Mouse (Mus musculus) spleen, postnatal 14 days (tissue): ENCODE measurements at regions not wholly inside any gene's neighbourhood (a gene's known extent, or its start where the extent isn't known, plus 50 kb on each side); places are given as distances from the start of the nearest gene placed in this dataset.

Source experiments
- DNase-seq, 2 experiments: peaks; one replicate each; pipeline ENCODE4 v3.0.0; 2021 to 2022; ENCODE audit warnings: low spot score in 2 of 2

DNA sequence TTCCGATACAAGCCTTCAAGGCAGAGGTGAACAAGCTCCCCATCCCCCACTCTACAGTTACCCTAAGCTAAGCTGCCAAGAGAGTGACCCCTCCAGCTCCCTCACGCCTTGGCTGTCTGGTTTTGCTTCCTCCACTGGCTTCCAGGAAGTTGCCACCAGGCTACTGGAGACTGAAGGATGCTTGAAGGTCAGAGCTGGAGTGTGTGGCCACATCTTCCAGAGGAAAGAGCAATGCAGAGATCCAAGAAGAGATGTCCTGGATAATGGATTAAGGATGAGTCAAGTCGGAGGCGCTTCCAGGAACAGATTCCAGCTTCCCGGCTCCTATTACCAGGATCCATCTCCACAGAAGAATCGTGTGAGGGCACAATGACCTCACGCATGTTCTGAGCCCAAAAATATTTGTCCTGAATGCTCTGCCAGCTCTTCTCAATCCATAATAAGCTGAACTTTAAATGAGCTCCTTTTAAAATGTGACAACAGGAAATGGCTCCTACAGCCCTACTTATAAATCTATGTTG is 318.5 kb downstream of the Qk start:
- DNase-seq: no peak

DNA sequence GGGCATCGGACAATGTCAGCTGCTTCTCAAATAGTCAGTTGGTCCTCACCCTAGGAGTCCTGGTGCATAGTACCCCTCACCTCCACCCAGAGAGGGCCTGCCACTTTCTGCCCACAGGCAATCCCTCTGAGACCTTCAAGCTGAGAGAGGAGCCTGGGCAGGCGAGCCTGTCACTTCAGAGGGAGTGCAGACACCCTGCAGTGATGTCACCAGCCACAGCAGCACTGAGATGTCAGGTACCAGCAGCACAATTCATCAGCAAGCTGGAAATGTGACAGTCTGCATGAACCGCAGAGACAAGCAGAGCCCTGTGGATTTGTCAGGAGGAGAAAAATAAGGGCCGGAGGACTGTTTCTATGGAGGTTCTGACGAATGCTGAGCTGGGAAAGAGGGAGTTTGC is 324.3 kb downstream of the Qk start:
- DNase-seq: no peak

DNA sequence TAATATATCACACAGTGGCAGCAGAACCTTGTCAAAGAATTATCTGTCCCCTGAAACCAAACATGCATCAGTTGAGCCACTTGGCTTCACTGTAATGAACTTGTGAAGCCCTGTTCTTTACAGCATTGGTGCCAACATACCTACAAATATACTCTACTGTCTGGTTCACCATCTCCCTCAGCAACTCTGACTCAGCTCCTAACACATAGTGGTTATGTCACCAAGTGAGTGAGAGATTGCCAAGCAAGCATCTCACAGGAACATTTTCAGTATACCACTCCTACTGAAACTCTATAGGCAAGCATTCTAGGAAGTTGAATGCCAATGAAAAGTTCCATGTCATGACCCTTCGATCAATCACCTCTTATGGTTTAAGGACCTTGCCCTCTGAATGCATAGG is 321.2 kb upstream of the Pabpc6 start:
- DNase-seq: no peak

DNA sequence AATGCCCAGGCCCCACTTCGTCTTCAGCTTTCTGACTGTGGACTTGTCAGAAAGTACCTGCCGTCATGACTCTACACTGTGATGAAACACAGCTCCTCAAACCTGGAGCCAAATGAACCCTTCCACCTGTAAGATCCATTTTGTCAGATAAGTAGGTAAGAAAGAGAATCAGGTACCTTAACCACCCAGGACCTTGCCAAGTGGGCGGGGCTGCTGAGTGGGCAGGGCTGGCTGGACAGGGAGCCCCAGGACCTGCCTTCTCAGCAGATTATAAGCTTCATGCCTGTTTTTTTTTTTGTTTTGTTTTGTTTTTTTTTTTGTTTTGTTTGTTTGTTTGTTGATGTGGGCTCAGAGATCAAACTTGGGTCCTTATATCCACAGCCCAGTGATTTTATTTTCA is 311.8 kb upstream of the Pabpc6 start:
- DNase-seq: no peak

DNA sequence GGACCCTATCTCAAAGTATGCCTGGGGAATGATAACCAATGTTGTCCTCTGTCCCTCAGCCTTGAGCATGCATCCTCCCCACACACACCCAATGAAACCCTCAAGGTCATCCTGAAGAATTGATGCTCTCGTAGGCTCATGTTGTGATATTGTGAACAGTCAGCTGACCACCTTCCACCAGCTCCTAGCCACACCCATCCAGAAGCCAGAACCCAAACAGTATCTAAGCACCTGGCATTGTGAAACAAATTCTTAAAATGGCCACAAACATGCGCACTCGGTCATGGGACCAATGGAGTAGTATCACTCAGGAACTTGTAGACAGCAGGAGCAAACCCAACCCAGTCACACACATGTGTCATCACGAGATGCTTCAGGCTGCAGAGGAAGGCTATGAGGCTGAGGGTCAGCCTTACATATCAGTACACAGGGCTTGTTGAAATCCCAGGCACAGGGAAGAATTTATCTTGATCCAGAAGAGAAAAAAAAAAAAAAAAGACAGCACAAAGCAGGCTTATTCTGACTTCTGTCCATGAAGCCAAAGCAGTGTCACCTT is 307.4 kb upstream of the Pabpc6 start:
- DNase-seq: no peak

DNA sequence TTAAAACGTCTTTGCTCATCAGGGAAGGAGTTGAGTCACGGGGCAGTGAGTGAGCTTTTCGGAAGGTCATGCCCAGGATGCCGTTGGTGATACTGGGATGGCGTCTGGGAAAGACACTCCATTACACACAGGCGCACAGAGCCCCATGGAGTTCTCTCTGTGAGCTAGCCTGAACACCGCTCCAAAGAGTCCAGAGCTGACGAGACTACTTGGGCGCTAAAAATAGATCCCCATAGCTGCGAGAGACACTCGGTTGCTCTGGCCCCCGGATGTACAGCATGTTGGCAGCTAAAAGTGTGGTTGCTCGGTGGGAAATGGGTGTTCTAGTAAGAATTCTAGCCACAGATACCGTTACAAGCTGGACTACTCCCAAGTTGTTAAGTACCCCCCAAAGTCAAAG is 306.5 kb upstream of the Pabpc6 start:
- DNase-seq: no peak

DNA sequence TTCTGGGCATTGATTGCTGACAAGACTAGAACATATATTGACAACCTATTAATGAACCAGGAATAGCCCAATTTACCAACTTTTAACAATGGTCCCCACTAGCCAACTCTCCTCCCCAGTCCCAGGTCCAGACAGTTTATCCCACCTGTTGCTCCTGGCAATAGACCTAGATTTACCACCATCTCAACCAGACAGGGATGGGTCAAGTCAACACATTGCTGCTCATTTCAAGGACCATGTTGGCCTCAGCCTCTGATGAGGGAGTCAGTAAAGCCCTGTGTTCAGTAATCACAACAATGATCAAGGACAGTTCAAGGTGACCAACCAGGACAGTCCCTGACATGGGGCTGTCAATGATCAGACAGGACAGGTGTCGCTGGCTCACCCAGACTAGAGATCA is 305.6 kb upstream of the Pabpc6 start:
- DNase-seq: no peak

DNA sequence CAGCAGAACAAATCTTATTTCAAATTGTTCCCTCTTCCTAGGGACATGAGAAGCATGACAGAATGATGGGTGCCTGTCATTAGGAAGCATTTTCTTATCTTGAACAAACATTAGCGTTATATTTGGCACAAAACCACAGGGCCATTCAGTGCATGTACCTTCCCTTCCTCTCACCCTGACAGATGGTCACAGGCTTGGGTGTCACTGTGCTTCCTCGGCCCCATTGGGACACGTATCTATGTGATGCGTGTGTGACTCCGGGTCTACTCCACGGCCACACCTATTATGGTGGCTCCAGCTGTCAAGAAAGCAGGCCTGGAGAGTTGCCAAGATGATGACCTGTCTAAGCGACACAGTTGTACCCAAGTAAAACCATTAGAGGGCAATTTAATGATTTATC is 298.5 kb upstream of the Pabpc6 start:
- DNase-seq: no peak

DNA sequence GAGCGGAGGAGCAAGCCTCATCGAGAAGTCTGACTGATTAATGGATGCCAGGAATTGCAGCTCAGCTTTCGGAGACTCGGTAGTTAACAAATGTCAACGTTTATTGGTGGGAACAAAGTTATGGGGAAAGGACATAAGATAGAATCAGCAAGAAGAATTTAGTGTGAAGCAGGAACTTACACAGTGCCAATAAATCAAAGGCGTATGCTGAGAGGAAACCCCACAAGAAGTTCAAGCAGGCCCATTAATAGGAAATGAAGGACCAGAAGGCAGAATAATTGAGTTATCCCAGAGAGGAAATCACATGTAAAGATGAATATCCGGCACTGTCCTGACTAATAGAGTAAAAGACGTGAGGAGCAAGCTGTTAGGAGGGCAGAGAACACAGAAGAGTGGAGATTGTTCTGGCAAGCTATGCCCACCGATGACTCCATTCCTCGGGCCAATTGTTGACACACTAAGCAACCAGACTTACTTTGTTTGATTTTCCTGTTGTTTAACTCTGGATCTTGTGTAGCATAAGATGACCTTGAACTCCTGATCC is 293.4 kb upstream of the Pabpc6 start:
- no peak for DNase-seq

DNA sequence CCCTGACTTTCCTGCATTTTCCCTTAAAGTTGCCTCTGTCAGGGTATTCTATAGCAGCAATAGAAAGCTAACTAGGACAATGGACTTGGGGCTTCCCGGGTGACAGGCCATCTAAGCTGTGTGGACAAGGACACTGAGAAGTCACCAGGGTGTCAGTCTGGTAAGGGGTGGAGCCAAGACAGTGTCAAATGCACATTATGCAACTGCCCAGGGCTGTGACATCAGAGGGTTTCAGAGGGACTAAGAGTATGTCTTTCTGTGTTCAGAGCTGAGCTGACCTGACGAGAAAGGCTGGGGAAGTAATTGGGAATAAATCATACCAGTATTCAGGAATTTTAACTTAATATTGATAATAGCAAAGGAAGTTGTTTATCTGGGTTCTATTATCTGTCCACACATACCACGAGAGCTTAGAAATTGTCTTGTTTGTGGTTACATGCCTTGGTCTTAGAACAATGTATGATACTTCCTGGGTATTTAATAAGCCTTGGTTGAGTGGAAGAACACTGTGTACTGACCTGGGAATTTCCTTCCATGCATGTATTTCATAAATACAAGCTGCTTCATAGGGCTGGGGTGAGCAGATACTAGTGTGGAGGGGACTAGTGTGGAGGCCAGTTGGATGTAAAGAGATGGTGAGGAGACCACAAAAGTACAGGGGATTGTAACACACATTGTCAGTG is 279.6 kb upstream of the Pabpc6 start:
- DNase-seq: no peak

DNA sequence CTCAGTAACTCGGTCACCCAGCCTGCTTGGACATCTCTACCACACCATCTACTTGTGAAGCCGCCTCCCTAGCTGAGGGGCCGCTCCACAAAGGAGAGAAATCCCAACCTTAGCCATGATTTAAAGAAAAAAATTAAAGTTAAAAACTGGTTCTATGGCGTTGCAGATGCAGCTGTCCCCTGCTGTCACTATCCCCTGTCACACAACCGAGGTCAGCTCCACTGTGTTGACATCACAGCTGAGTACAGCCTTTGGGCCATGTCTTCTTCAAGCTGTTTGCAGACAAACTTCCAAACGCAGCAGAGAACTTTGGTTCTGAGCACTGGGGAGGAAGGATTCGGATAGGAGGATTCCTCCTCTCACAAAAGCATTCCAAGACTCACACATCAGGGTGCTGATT is 278.1 kb upstream of the Pabpc6 start:
- no peak for DNase-seq

DNA sequence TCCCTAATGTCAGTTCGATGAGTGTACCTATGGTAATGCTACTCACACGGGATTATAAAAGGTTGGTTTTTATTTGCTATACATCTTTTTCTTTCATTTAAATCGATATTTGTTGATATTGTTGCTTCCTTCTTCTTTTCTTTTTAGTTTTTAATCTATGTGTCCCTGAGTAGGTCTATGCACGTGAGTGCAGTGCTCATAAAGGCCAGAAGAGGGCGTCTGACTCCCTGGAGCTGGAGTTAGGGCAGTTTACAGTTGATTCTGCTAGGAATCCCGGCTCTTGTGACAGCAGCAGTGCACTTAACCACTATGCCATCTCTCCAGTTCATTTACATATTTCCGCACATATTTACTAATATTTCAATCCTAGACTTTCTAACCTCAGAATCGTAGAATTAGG is 275.0 kb upstream of the Pabpc6 start:
- DNase-seq: no peak

DNA sequence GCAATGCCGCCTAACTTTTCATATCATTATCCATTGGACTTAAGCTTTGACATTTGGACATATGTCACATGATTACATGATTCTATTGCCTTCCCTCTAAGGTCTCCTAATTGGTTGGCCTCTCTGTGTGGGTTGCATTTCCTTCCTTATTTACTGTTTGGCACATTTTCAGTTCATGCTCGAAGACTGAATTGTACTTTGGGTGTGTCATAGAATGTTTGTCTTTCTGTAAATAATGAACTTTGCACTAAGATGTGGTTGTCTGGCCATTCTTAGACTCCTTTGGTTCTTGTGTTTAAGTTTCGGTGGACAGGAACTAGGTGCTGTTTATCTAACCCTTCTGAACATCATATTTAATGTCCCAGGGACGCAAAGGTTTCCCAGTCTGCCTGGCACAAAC is 272.7 kb upstream of the Pabpc6 start:
- DNase-seq: no peak

DNA sequence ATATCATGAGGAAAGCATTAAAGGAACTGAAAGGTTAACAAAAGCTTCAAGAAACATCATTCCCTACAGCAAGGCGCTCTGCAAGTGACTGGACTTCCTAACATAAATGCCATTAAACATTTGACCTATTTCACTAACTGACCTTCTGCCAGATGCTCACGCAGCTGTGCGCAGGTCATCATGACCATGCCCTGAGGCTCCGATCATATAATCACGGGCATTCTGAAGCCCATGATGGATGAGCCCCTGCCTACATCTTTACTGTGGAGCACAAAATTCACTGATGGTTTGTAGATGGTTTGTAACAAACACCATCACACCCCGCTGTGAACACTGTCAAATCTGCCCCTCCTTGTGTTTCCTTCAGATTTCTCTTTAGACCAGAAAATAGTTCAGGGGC is 270.1 kb upstream of the Pabpc6 start:
- no peak for DNase-seq

DNA sequence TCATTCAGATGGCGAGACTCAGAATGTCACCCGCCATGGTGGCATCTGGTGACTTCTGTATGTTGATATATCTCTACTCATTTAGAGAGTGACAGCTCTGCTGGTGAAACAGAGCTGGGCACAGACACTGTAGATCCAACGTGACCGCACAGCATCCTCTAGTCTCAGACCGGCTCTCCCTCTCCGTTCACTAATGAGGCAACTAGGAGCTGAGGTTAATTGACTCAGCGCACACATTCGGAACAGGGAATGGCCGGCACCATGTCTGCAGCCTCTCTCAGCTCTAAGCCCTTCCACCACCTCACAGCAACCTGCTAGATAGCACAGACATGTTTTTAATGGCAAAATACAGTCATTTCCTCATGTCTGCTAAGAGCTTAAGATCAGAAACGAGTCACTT is 268.9 kb upstream of the Pabpc6 start:
- no peak for DNase-seq

DNA sequence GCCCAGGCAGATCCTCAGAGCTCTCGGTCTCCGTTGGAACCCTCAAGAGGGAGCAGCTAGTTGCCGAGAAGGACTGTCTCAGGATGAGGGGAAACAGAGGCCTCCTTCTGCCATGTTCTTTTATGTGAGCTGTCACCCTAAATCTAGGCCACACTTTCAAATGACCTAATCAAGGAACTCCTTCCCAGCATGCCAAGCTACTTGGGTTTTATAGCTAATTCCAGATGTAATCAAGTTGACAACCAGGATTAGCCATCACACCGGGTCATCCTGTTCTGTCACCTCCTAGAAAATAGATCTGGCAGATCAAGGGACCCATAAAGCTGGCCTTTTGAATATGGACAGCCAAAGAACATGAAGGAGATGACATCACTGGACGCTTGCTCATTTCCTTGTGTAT is 267.7 kb upstream of the Pabpc6 start:
- no peak for DNase-seq

DNA sequence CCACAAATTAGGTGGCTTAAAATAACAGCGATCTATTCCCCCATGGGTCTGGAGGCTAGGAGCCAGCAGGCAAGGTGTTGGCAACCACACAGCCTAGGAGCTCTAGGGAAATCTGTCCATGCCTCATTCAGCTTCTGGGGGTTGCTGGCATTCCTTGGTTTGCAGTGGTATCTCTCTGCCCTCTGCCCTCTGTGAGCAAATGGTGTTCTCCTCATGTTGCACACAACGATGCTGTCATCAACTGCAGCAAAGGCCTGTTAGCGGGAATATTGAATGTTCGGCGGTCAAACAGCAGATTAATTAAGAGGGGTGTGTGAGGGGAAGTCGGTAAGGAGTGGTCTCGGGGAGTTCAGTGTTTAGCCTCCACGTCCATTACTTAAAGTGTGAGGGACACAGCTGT is 262.7 kb upstream of the Pabpc6 start:
- DNase-seq: no peak

DNA sequence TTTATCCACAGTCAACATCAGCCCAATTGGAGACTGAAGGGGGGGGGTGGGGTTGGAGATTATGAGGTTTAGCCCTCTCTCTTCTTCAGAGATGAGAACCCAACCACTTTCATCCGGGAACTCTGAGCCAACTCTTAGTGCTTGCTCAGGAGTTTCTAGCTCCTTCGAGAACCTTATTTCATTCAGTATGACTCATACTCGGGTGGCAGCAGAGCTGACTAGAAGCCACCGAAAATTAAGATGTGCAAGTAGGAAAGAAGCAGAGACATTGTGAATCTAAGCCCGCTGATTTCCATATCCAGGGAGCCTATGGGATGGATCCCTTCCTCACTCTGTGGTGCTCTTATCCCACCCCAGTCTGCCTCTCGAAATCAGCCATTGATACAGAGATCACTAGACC is 262.0 kb upstream of the Pabpc6 start:
- no peak for DNase-seq

DNA sequence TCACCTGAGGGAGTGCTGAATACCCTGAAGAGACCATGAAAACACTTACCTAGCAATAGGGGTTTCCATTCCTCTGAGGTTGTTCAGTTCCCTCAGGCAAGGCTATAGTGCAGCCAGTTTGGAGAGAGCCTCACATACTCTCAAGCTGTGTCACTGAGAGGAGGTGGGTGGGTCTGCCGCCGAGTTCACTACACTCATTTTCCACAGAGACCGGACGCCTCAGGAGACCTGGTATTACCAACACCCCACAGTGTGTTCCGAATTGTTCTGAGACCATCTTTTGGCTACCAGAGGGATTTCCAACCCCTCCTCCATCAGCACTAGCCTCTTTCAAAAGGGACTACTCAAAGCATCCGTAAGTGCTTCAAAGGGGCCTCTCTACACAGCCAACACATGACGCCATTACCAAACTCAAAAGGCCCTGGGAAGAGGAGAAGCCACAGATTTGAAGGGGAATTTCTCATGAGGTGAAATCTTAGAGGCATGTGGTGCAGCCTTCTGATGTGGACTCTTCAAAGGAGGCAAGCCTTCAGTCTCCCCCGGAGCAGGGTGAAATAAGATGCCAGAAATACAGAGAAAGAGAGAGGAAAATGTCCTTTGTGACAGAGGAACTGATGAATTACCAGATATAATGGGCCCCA is 260.1 kb upstream of the Pabpc6 start:
- no peak for DNase-seq

DNA sequence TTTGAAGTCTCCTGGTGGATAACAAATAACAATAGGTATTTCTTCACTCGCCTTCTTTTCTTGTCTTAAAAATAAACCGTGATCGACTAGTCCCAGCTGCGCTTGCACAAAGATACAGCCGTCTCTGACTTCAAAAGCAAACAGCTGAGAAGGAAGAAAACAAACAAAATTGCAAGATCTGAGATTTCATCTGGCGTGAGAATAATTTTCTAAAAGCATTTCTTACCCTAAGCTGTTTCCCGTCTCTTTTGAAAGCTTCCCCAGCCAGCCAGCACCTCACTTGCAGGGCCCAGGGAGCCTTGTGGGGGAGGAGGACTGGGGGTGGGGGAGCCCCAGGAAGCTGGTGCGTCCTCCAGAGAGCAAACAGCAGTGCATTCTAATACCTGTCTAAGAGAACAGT is 258.2 kb upstream of the Pabpc6 start:
- no peak for DNase-seq

DNA sequence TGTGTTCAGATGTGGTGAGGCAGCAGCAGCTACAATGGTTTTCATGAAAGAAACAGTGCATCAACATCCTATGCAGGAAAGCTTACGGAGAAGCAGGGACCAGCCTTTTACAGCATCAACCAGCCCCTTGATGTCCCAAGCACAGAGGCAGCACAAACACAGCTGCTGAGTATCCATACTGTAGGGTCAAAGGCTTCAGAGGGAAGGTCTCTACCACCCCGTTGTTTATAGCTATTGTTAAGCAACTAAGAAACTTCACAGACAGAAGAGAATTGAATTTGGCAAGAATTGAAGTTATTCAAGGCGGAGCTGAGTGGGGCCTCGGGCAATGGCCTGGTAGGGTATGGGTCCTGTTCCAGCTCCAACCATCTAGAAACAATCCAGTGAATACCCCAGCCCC is 256.8 kb upstream of the Pabpc6 start:
- no peak for DNase-seq

DNA sequence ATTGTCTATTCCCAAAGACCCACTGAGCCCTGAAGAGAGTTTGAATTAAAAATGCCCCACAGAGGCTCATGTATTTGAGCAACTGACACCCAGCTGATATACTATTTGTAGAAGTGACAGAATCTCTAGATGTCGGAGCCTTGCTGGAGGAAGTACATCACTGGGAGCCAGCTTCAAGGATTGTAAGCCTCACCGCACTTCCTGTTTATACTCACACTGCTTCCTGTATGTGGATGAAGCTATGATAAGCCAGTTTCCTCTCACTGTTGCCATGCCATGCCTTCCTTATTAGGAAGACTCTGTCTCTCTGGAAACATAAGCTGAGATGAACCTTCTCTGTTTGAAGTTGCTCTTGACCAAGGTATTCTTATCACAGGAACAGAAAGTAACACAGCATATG is 251.8 kb upstream of the Pabpc6 start:
- no peak for DNase-seq

DNA sequence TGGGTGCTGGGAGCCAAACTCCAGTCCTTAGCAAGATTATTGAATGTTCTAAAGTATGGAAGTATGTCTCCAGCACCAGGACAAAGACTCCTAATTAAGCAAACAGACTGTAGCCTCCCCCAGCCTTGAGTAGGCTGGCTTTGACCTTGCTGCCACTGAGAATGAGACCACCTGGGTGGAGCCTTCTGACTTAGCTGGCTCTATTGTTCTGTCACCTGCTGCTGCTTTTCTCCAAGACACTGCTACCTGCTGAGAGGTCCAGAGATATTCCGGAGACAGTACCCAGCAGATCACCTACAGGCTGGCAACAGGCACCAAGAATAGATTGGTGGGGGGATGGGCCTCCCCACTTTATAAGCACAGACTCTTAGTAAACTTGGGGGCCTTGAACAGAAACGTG is 247.5 kb upstream of the Pabpc6 start:
- DNase-seq: no peak
